Mouse (Mus musculus) erythroblast, embryonic 14.5 days (primary cell): ENCODE results near the gene Olfr157.

Experiments
- GATA1 ChIP-seq: IDR thresholded peaks from 2 replicates; pipeline ENCODE4 v1.6.1; 2012; ENCODE audit warnings: low read length, inconsistent platforms, mixed read lengths
- TAL1 ChIP-seq: IDR thresholded peaks from 3 replicates; pipeline ENCODE4 v1.6.1; 2012; ENCODE audit warnings: low read length, inconsistent platforms, mixed read lengths

DNA sequence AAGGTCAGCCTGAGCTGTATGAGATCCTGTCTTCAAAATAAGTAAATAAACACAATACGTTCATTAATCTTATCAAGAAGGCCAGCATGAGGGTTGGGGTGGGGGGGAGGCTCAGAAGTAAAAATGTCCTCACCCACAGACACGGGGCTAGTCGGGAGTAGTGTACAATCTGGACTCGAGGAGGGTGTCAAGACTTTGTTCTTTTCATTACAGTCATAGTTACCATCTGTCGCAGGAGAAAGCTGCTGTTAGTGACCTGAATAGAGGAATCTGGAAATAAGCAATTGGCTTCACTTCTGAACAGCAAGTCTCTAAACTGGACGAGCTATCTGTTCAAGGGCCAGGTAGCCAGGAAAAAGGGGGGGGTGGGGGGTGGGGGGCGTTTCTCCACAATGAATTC lies 34.5 kb upstream of the Olfr157 start:
- TF ChIP-seq TAL1, result no peak
- TF ChIP-seq GATA1, result no peak
